Mouse (Mus musculus): ENCODE results near the gene Copz2. TPM values are rescaled to one million over a fixed set of nuclear protein-coding genes. Genes with fewer than 3 reads are reported as not detected.
A peak's percentile ranks its signal among the peaks of the same experiment; 100 is the strongest.

Copz2 gene
- polyA plus RNA-seq, 1 experiment, result 10.6 TPM

DNA sequence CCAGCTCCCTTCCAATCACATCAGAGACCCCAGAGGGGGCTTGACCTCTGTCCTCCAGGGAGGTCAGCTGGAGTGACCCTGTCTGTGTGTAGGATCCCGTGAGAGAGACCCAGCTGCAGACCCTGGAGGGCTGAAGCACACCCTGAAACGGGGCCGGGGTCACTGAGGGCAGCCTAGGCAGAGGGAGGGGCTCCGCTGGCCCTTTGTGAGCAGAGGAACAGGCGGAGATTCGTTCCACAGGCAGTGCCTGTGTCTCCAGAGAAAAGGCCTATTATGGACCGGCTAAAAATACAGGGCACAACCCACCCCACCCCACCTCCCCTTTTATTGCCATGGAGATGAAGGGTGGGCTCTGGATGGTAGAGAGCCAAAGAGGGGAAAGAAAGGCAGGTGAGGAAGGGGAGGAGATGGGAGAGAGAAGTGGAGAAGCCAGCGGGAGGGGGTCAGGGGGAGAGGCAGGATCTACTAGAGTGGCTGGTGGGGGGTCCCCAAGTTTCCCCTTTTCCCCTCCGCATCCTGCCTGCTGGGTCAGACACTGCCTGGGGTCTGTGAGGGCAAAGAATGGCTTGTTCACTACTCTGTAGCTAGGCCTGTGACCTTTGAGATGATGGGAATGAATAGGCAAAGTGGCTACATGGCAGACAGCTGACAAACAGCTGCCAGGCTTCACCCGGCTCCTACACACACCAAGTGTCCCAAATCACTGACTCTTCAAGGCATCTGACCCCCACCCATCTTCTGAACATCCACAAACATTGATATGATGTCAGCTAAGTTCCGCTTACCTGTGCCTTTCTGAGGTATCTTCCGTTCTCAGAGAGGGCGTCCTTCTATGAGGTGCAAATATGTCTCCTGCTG, 50.0 kb downstream of the Copz2 start:
- no peak overlapping the region for H3K27ac ChIP-seq (ENCODE audit: insufficient read depth, low read length)
- no peaks in the 10 kb centered on the region for H3K27me3 ChIP-seq (ENCODE audit: control insufficient read depth, insufficient read depth, low read length)
- H3K36me3 ChIP-seq (ENCODE audit: control insufficient read depth, insufficient read depth, low read length), result no peaks in the 10 kb centered on the region
- H3K4me1 ChIP-seq (ENCODE audit: control insufficient read depth, insufficient read depth, insufficient read length), result no peaks in the 10 kb centered on the region
- WGBS, result 81% methylated on average over 13 of the region's 13 CpGs
- no peak overlapping the region for H3K4me3 ChIP-seq (ENCODE audit: extremely low read depth, insufficient read depth, insufficient read length)
- no peak for DNase-seq (ENCODE audit: low read depth in 1 of 2, low spot score in 2 of 2)
- no peak for TF ChIP-seq CTCF (IDR thresholded peaks at IDR 0.05; ENCODE audit: extremely low read depth, insufficient read depth, insufficient read length, insufficient replicate concordance)
- TF ChIP-seq POLR2A (IDR thresholded peaks at IDR 0.05; ENCODE audit: low read depth, low read length), result no peak

DNA sequence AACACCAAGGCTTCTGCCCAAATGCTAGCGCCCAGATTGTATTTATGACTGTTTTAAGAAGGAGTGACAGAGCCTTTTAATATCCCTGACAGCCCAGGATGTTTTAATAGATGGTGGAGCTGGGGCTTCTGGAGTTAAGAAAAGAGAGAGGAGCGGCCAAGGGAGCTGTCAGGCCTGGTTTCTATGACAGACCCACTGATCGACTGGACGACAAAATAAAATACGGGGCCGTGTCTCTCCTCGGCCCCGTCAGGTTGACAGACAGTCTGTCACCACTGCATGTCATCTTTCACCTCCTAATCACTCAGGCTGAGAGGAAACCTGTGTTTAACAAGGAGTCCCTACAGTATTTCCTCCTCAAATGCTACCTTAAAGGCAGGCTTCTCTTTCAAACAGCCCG, 51.7 kb downstream of the Copz2 start:
- H3K27ac ChIP-seq (ENCODE audit: insufficient read depth, low read length), result no peak overlapping the region
- whole genome bisulfite sequencing, result 90% methylated on average over 9 of the region's 9 CpGs
- H3K4me3 ChIP-seq (ENCODE audit: extremely low read depth, insufficient read depth, insufficient read length), result no peak overlapping the region
- H3K4me1 ChIP-seq (ENCODE audit: control insufficient read depth, insufficient read depth, insufficient read length), result no peaks in the 10 kb centered on the region
- TF ChIP-seq POLR2A (IDR thresholded peaks at IDR 0.05; ENCODE audit: low read depth, low read length) (no peak), CTCF (IDR thresholded peaks at IDR 0.05; ENCODE audit: extremely low read depth, insufficient read depth, insufficient read length, insufficient replicate concordance) (no peak)
- DNase-seq (ENCODE audit: low read depth in 1 of 2, low spot score in 2 of 2), result no peak
- H3K36me3 ChIP-seq (ENCODE audit: control insufficient read depth, insufficient read depth, low read length), result no peaks in the 10 kb centered on the region
- H3K27me3 ChIP-seq (ENCODE audit: control insufficient read depth, insufficient read depth, low read length), result no peaks in the 10 kb centered on the region

DNA sequence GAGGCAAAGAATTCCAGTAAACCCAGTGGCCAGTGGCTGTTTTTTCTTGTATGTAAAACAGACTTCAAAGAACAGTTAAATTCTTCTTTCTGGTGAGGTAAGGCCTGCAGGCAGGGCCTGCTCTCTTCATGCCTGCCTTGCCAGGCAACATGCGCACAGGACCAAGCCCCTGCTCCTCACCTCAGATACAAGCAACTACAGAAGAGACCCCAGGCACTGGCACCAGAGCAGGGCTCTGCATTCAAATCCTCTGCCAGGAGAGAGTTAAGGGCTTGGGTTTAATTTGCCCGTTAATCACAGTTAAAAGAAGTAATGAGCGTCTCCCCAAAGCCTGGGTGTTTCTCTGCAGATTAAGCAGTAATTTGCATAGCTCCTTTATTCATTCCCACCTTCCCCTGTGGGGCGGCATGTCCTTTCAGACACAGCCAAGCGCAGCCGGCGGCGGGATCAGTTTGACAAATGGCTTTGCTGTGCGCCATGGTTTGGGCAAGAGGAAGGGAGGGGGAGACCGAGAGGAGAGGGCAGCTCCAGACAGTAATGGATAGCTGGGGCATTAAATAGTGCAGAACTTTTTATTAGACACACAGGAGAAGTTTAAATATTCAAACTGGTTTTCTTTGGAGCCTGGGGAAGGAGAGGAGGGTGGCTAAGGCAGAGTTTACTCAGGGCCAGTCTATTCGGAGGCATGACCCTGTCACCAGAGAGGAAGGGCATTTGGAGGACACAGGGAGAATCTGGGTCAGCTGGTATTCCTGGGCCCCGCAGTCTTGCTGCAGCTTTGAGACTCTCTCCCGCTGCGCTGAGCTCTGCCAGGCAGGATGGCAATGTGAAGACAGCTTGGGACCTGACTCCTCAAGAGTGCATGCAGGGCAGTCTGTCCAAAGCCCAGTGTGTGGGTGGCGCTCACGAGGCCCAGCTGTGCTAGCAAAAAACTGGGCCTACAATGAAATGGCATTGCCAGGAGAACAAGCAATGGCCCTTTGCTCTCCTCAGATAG, 53.3 kb downstream of the Copz2 start:
- H3K27ac ChIP-seq (ENCODE audit: insufficient read depth, low read length), result no peak overlapping the region
- no peak for TF ChIP-seq CTCF (IDR thresholded peaks at IDR 0.05; ENCODE audit: extremely low read depth, insufficient read depth, insufficient read length, insufficient replicate concordance)
- no peak for TF ChIP-seq POLR2A (IDR thresholded peaks at IDR 0.05; ENCODE audit: low read depth, low read length)
- peaks cover 10% of the 10 kb centered on the region for H3K36me3 ChIP-seq (ENCODE audit: control insufficient read depth, insufficient read depth, low read length)
- whole genome bisulfite sequencing, result 80% methylated on average over 16 of the region's 16 CpGs
- no peaks in the 10 kb centered on the region for H3K4me1 ChIP-seq (ENCODE audit: control insufficient read depth, insufficient read depth, insufficient read length)
- no peak overlapping the region for H3K4me3 ChIP-seq (ENCODE audit: extremely low read depth, insufficient read depth, insufficient read length)
- no peaks in the 10 kb centered on the region for H3K27me3 ChIP-seq (ENCODE audit: control insufficient read depth, insufficient read depth, low read length)
- DNase-seq (ENCODE audit: low read depth in 1 of 2, low spot score in 2 of 2), result no peak

DNA sequence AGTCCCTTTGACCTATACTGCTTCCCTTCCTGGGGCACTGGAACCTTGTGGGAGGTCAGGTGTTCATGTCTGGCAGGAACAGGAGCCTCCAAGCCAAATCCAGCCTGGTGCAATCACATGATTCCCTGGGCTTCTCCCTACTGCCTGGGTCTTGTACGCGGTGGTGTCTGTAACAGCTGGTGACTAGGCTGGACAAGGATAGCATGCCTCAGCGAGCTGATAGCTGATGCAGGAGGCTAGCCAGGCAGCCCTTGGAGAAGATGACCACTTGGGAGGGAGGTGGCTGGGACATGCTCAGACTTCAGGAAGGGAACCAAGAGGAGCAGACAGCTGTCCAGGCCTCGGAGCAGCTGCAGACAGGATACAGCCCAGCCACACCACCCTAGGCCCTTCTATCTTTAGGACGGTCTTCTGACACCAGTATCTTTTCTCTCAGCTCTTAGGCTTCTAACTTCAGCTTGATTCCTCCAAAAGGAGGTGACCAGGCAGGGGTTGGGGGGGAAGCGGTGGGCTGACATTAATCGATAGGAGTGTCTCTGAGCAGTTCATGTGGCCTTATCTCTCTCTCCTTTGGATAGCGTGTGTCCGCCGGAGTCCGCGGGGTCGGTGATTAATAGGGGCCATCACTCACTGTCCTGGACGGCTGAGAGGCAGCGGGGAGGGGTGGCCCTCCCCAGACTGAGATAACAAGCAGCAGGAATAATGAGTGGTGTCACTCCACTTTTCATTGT, 56.9 kb downstream of the Copz2 start:
- WGBS, result 84% methylated on average over 15 of the region's 15 CpGs
- H3K4me3 ChIP-seq (ENCODE audit: extremely low read depth, insufficient read depth, insufficient read length), result no peak overlapping the region

DNA sequence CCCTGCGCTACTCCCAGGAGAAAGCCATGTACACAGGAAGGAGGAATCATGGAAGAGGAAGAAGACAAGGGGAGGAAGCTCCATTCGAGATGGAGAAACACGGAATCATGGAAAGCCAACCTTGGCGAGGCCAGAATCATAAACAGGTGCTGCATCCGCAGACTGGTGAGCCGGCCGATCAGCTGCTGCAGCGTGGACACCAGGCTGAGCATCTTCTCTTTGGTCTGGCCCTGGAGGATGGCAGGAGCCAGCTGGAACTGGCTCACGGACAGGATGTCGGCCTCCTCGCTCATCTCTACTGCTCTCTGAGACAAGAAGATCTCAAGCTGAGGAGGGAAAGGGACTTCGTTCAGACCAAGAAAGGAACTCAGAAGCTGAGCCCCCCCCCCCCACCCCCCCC, 58.9 kb downstream of the Copz2 start:
- H3K4me1 ChIP-seq (ENCODE audit: control insufficient read depth, insufficient read depth, insufficient read length), result no peaks in the 10 kb centered on the region
- no peak overlapping the region for H3K4me3 ChIP-seq (ENCODE audit: extremely low read depth, insufficient read depth, insufficient read length)
- H3K36me3 ChIP-seq (ENCODE audit: control insufficient read depth, insufficient read depth, low read length), result peaks cover 24% of the 10 kb centered on the region
- no peak overlapping the region for H3K27ac ChIP-seq (ENCODE audit: insufficient read depth, low read length)
- no peaks in the 10 kb centered on the region for H3K27me3 ChIP-seq (ENCODE audit: control insufficient read depth, insufficient read depth, low read length)
- DNase-seq (ENCODE audit: low read depth in 1 of 2, low spot score in 2 of 2), result no peak
- TF ChIP-seq CTCF (IDR thresholded peaks at IDR 0.05; ENCODE audit: extremely low read depth, insufficient read depth, insufficient read length, insufficient replicate concordance), result no peak
- 94% methylated on average over 12 of the region's 12 CpGs for WGBS

More for the DNA sequence above, 56.9 kb downstream of the Copz2 start:
- no peak overlapping the region for H3K27ac ChIP-seq (ENCODE audit: insufficient read depth, low read length)
- no peak for DNase-seq (ENCODE audit: low read depth in 1 of 2, low spot score in 2 of 2)
- H3K36me3 ChIP-seq (ENCODE audit: control insufficient read depth, insufficient read depth, low read length), result peaks cover 23% of the 10 kb centered on the region
- no peaks in the 10 kb centered on the region for H3K27me3 ChIP-seq (ENCODE audit: control insufficient read depth, insufficient read depth, low read length)
- TF ChIP-seq POLR2A (IDR thresholded peaks at IDR 0.05; ENCODE audit: low read depth, low read length) (no peak), CTCF (IDR thresholded peaks at IDR 0.05; ENCODE audit: extremely low read depth, insufficient read depth, insufficient read length, insufficient replicate concordance) (no peak)
- H3K4me1 ChIP-seq (ENCODE audit: control insufficient read depth, insufficient read depth, insufficient read length), result no peaks in the 10 kb centered on the region

DNA sequence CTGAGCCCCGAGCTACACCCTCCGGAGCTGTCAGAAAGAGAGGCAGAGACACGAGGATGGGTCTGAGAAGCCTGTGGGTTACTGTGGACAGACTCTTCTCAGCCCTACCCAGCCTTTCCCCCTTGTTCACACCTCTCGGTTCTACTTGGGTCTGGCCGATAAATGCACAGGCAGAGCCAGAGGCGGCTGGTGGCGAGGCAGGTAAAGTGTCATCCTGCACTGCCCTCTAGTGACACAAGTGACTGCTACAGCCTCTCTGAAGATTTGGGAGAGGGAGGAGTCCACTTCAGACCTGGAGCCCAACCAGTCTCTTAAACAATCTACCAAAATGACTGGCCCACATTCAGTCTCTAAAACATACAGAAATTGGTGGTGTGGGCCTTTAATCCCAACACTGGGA, 60.3 kb downstream of the Copz2 start:
- TF ChIP-seq POLR2A (IDR thresholded peaks at IDR 0.05; ENCODE audit: low read depth, low read length) (no peak), CTCF (IDR thresholded peaks at IDR 0.05; ENCODE audit: extremely low read depth, insufficient read depth, insufficient read length, insufficient replicate concordance) (peak; percentile 81; the same call in 1 of the 2 replicates)
- Histone ChIP-seq H3K36me3 (ENCODE audit: control insufficient read depth, insufficient read depth, low read length) (peaks cover 24% of the 10 kb centered on the region), H3K4me3 (ENCODE audit: extremely low read depth, insufficient read depth, insufficient read length) (no peak overlapping the region), H3K27me3 (ENCODE audit: control insufficient read depth, insufficient read depth, low read length) (no peaks in the 10 kb centered on the region), H3K4me1 (ENCODE audit: control insufficient read depth, insufficient read depth, insufficient read length) (no peaks in the 10 kb centered on the region), H3K27ac (ENCODE audit: insufficient read depth, low read length) (no peak overlapping the region)
- 33% methylated on average over 7 of the region's 7 CpGs for WGBS
- peak; percentile 47 to 53 for DNase-seq (ENCODE audit: low read depth in 1 of 2, low spot score in 2 of 2)

Other genes starting within 250 kb of the Copz2 start
- 27.2 and 28.6 TPM in 2 replicates for gene Snx11, start 72.3 kb upstream of the Copz2 start, polyA plus RNA-seq (2012; rRNA removed)
- gene Cbx1, start 60.7 kb upstream of the Copz2 start, polyA plus RNA-seq (2012; rRNA removed), result 13.9 and 18.2 TPM in 2 replicates
- gene Nfe2l1, start 19.9 kb upstream of the Copz2 start, polyA plus RNA-seq (2012; rRNA removed), result 63.0 and 76.9 TPM in 2 replicates
- 31.7 and 36.0 TPM in 2 replicates for gene Cdk5rap3, start 66.6 kb downstream of the Copz2 start, polyA plus RNA-seq (2012; rRNA removed)
- gene Prr15l, start 78.2 kb downstream of the Copz2 start, polyA plus RNA-seq (2012; rRNA removed), result 1.8 and 2.2 TPM in 2 replicates
- 33.2 and 57.0 TPM in 2 replicates for gene Pnpo, start 94.1 kb downstream of the Copz2 start, polyA plus RNA-seq (2012; rRNA removed)
- 23.9 and 29.1 TPM in 2 replicates for gene Sp2, start 133.1 kb downstream of the Copz2 start, polyA plus RNA-seq (2012; rRNA removed)
- gene Sp6, start 163.5 kb downstream of the Copz2 start, polyA plus RNA-seq (2012; rRNA removed), result 0.57 and 0.82 TPM in 2 replicates
- gene Scrn2, start 180.1 kb downstream of the Copz2 start, polyA plus RNA-seq (2012; rRNA removed), result 10.0 and 12.3 TPM in 2 replicates
- gene Lrrc46, start 191.5 kb downstream of the Copz2 start, polyA plus RNA-seq (2012; rRNA removed), result 0.06 TPM in 1 of 2 replicates, not detected in the other
- 57.6 and 58.1 TPM in 2 replicates for gene Mrpl10, start 191.7 kb downstream of the Copz2 start, polyA plus RNA-seq (2012; rRNA removed)
- 19.1 and 23.4 TPM in 2 replicates for gene Osbpl7, start 200.8 kb downstream of the Copz2 start, polyA plus RNA-seq (2012; rRNA removed)

Measured in spleen, adult 2 months (tissue).